Mouse (Mus musculus) small intestine, adult 2 months (tissue): ENCODE measurements around the gene Klhl10. TPM values are rescaled to one million over a fixed set of nuclear protein-coding genes. Genes with fewer than 3 reads are reported as not detected.

Experiments used
- H3K27ac ChIP-seq: fragments of 200-500 bp; 2 replicates; pipeline ENCODE4 v1.5.1; 2012; ENCODE audit warnings: low read depth, low read length, control low read depth, inconsistent platforms; ENCODE audit not compliant: insufficient read depth
- H3K27me3 ChIP-seq: fragments of 200-500 bp; 2 replicates; pipeline ENCODE4 v1.6.1; 2012; ENCODE audit warnings: mild to moderate bottlenecking, moderate library complexity, low read length, inconsistent platforms; ENCODE audit not compliant: control insufficient read depth, insufficient read depth
- H3K36me3 ChIP-seq: fragments of 200-500 bp; 2 replicates; pipeline ENCODE4 v1.6.1; 2012; ENCODE audit warnings: mild to moderate bottlenecking, low read length, control low read depth, inconsistent platforms; ENCODE audit not compliant: control insufficient read depth, insufficient read depth
- H3K4me1 ChIP-seq: fragments of 200-500 bp; 2 replicates; pipeline ENCODE4 v1.6.1; 2012; ENCODE audit warnings: low read length, inconsistent platforms, mixed read lengths; ENCODE audit not compliant: control insufficient read depth, insufficient read depth, insufficient read length
- H3K4me3 ChIP-seq: fragments of 200-500 bp; 2 replicates; pipeline ENCODE4 v1.5.1; 2012; ENCODE audit warnings: low read depth, mild to moderate bottlenecking, control low read depth, inconsistent platforms, low read length, moderate library complexity
- CTCF ChIP-seq: fragments of 200-500 bp; IDR thresholded peaks from 2 replicates; pipeline ENCODE4 v1.5.1; 2012; ENCODE audit warnings: low read depth, mild to moderate bottlenecking, control low read depth, inconsistent platforms, low read length, moderate library complexity, mixed read lengths; ENCODE audit not compliant: insufficient replicate concordance, insufficient read length; ENCODE audit errors: extremely low read depth
- POLR2A ChIP-seq: fragments of 200-500 bp; IDR thresholded peaks from 2 replicates; pipeline ENCODE4 v1.6.1; 2012; ENCODE audit warnings: low read depth, mild to moderate bottlenecking, control low read depth, inconsistent platforms, low read length, moderate library complexity
- WGBS: fragments of 180-500 bp; shearing (Covaris S2); methylation state at CpG from one replicate; pipeline ENCODE4 v1.1.7; 2018; 5-methylcytosine and 5-hydroxymethylcytosine counted together
- polyA plus RNA-seq: library from polyadenylated mRNA; depleted of rRNA; stranded (reverse); fragments of >200 nt; gene quantifications from 2 replicates; pipeline ENCODE4 v1.2.3, GENCODE M21; 2012

The Klhl10 gene
- polyA plus RNA-seq, 1 experiment = not detected

- H3K4me1 ChIP-seq = peaks cover 12% of the 10 kb centered on the region
- TF ChIP-seq CTCF (no peak), POLR2A (no peak)
- WGBS = 79% methylated on average over 3 of the region's 3 CpGs
These were observed 32.0 kb upstream of the Klhl10 start for GRCm38 (mm10) chr11:100409686-100410085.

DNA sequence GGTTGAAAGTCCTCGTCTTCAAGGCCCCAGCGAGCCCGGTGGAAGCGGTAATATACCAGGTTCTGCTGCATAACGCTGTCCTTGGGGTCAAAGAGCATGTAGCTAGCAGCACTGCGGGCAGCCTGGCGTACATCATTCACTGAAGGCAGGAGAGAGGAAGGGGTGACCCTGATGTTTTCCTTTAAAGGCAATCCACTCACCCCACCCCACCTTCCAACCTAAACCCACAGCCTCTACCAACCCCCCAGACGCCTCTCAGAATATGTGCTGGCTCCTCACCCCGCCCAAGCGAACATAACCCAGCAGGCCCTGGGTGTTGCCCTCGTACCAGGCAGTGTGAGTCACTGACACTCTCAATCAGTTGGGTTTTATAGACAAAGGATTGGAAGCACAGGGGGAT, 30.0 kb upstream of the Klhl10 start:
- Histone ChIP-seq H3K27ac (no peak overlapping the region), H3K4me3 (peak overlapping the region; percentile 22; the same call in 1 of the 2 replicates), H3K4me1 (peaks cover 13% of the 10 kb centered on the region), H3K27me3 (peaks cover 11% of the 10 kb centered on the region), H3K36me3 (no peaks in the 10 kb centered on the region)
- 36% methylated on average over 11 of the region's 11 CpGs for WGBS
- TF ChIP-seq POLR2A (no peak), CTCF (no peak)

More at GRCm38 (mm10) chr11:100409686-100410085, 32.0 kb upstream of the Klhl10 start:
- H3K36me3 ChIP-seq = no peaks in the 10 kb centered on the region
- H3K4me3 ChIP-seq = no peak overlapping the region
- H3K27ac ChIP-seq = no peak overlapping the region
- no peaks in the 10 kb centered on the region for H3K27me3 ChIP-seq

DNA sequence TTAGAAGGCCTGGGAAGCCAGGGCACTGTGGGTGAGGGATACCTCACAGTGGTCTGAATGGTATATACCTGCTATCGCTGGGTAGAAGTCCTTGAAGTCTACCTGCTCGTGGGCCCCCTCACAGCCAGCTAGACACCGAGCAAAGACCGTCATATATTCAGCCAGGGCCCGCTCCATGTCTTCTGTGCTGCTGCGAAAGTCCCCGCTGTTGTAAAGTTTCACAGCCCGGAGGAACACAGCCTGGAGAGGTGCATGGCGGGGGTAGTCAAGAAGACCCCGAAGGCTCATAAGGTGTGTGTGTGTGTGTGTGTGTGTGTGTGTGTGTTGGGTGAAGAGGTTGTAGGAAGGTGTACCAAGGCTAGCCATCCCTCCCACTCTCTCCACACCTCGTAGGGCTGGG, 28.2 kb upstream of the Klhl10 start:
- H3K4me3 ChIP-seq = peak overlapping the region; percentile 65
- no peak overlapping the region for H3K27ac ChIP-seq
- H3K36me3 ChIP-seq = no peaks in the 10 kb centered on the region
- 81% methylated on average over 11 of the region's 11 CpGs for WGBS
- H3K4me1 ChIP-seq = peaks cover 13% of the 10 kb centered on the region
- peaks cover 11% of the 10 kb centered on the region for H3K27me3 ChIP-seq
- TF ChIP-seq CTCF = no peak
- TF ChIP-seq POLR2A = no peak

- no peak for TF ChIP-seq POLR2A
- TF ChIP-seq CTCF = peak; percentile 59
- H3K4me3 ChIP-seq = peak within 1 kb of the TSS; percentile 65
- no peaks in the 10 kb centered on the region for H3K36me3 ChIP-seq
- H3K27ac ChIP-seq = peak within 1 kb of the TSS; percentile 73
- peaks cover 13% of the 10 kb centered on the region for H3K4me1 ChIP-seq
- H3K27me3 ChIP-seq = peaks cover 11% of the 10 kb centered on the region
- 5% methylated on average over 92 of the region's 93 CpGs for WGBS
These were observed 27.4 kb upstream of the Klhl10 start, which contains the start of gene P3h4 for GRCm38 (mm10) chr11:100414021-100414913. TSS of gene P3h4 (minus strand) at chr11:100414836.

GRCm38 (mm10) chr11:100414914-100415822, 26.5 kb upstream of the Klhl10 start, which contains the start of gene Fkbp10:
TSS of gene Fkbp10 (plus strand) at chr11:100415697.
- no peak for TF ChIP-seq CTCF
- TF ChIP-seq POLR2A = no peak
- no peaks in the 10 kb centered on the region for H3K36me3 ChIP-seq
- peak within 1 kb of the TSS; percentile 65 for H3K4me3 ChIP-seq
- H3K4me1 ChIP-seq = peaks cover 13% of the 10 kb centered on the region
- WGBS = 4% methylated on average over 31 of the region's 31 CpGs
- H3K27me3 ChIP-seq = peaks cover 11% of the 10 kb centered on the region
- H3K27ac ChIP-seq = peak within 1 kb of the TSS; percentile 73

DNA sequence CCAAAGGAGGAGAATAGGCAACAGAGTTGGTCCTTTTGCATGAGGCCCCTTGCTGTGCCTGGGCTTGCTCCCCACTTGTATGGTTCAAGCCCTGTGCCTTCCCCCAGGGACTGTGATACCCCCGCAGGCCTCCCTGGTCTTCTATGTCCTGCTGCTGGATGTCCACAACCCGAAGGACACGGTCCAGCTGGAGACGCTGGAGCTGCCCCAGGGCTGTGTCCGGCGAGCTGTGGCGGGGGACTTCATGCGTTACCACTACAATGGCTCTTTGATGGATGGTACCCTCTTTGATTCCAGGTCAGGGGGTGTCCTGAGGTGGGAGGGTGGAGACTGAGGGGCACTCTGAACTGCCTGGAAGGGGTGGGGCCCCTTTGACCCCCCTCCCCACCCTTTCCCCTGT, 20.2 kb upstream of the Klhl10 start:
- WGBS = 88% methylated on average over 8 of the region's 8 CpGs
- no peaks in the 10 kb centered on the region for H3K36me3 ChIP-seq
- no peaks in the 10 kb centered on the region; the same call in 1 of the 2 replicates for H3K4me1 ChIP-seq
- H3K27me3 ChIP-seq = no peaks in the 10 kb centered on the region
- TF ChIP-seq POLR2A = no peak
- TF ChIP-seq CTCF = no peak
- H3K27ac ChIP-seq = no peak overlapping the region
- no peak overlapping the region for H3K4me3 ChIP-seq
